Mouse (Mus musculus) limb, embryonic 14.5 days (tissue): ENCODE results near the gene Npas3. TPM values are rescaled to one million over a fixed set of nuclear protein-coding genes. Genes with fewer than 3 reads are reported as not detected.
A peak's percentile ranks its signal among the peaks of the same experiment; 100 is the strongest.
"Not testable (repeated sequence)": the region's sequence is repeated elsewhere in the genome, so short reads cannot be mapped to it uniquely, and the experiment has no call there.

ENCODE experiments used
- ATAC-seq: fragments of 200-750 bp; cut with Nextera tagmentation; 2 replicates; pipeline ENCODE4 v1.8.0; 2017; ENCODE audit warnings: low read depth, moderate number of reproducible peaks, moderate TSS enrichment; ENCODE audit not compliant: low FRiP score
- DNase-seq: peaks from one replicate; pipeline ENCODE4 v3.0.0-alpha.2; 2015; ENCODE audit warnings: low spot score
- H3K27ac ChIP-seq: fragments of 300-500 bp; sonication (generic); replicated peaks from 2 replicates; pipeline ENCODE4 v1.5.1; 2014; ENCODE audit warnings: low read depth, mild to moderate bottlenecking, low read length, moderate library complexity, mixed read lengths
- H3K27me3 ChIP-seq: fragments of 300-500 bp; sonication (generic); 2 replicates; pipeline ENCODE4 v1.6.1; 2014; ENCODE audit warnings: low read length, mixed read lengths; ENCODE audit not compliant: control insufficient read depth, insufficient read depth
- H3K36me3 ChIP-seq: fragments of 300-500 bp; sonication (generic); 2 replicates; pipeline ENCODE4 v1.6.1; 2014; ENCODE audit warnings: mild to moderate bottlenecking, low read length, moderate library complexity, mixed read lengths; ENCODE audit not compliant: control insufficient read depth, insufficient read depth
- H3K4me1 ChIP-seq: fragments of 300-500 bp; sonication (generic); 2 replicates; pipeline ENCODE4 v1.6.1; 2014; ENCODE audit warnings: antibody characterized with exemption, low read length, mixed read lengths; ENCODE audit not compliant: control insufficient read depth, insufficient read depth
- H3K4me2 ChIP-seq: fragments of 300-500 bp; sonication (generic); replicated peaks from 2 replicates; pipeline ENCODE4 v1.6.1; 2014; ENCODE audit warnings: low read depth, mild to moderate bottlenecking, low read length, moderate library complexity; ENCODE audit not compliant: severe bottlenecking
- H3K4me3 ChIP-seq: fragments of 300-500 bp; sonication (generic); replicated peaks from 2 replicates; pipeline ENCODE4 v1.5.1; 2014; ENCODE audit warnings: low read length
- H3K9ac ChIP-seq: fragments of 300-500 bp; sonication (generic); 2 replicates; pipeline ENCODE4 v1.6.1; 2014; ENCODE audit warnings: mild to moderate bottlenecking, low read depth, low read length, moderate library complexity; ENCODE audit not compliant: severe bottlenecking
- H3K9me3 ChIP-seq: fragments of 300-500 bp; sonication (generic); 2 replicates; pipeline ENCODE4 v1.6.1; 2016; ENCODE audit warnings: low read length; ENCODE audit not compliant: control insufficient read depth
- POLR2A ChIP-seq: fragments of 200-500 bp; IDR thresholded peaks from 2 replicates; pipeline ENCODE4 v1.8.0; 2012; ENCODE audit warnings: inconsistent platforms, mild to moderate bottlenecking, moderate library complexity, borderline replicate concordance; ENCODE audit not compliant: insufficient read depth, insufficient read length; ENCODE audit errors: extremely low read depth
- WGBS: fragments of 180-500 bp; shearing (Covaris S2); extraction: QIAGEN DNeasy Blood & Tissue Kit; methylation state at CpG from one replicate; pipeline ENCODE4 v1.1.7; 2014; 5-methylcytosine and 5-hydroxymethylcytosine counted together
- polyA plus RNA-seq, 2 experiments: library from polyadenylated mRNA; depleted of rRNA in 1 of 2; stranded (reverse) in 1 of 2; unstranded in 1 of 2; fragments of >200 nt; fragmentation: Nextera tagmentation in 1 of 2; extraction: Ambion mirVana in 1 of 2; gene quantifications; 2 replicates each; pipeline versions ENCODE4 v1.2.1 to v1.2.3; 2012 to 2014

Npas3 gene
- polyA plus RNA-seq, 2 experiments, result 5.3 to 5.9 TPM

DNA sequence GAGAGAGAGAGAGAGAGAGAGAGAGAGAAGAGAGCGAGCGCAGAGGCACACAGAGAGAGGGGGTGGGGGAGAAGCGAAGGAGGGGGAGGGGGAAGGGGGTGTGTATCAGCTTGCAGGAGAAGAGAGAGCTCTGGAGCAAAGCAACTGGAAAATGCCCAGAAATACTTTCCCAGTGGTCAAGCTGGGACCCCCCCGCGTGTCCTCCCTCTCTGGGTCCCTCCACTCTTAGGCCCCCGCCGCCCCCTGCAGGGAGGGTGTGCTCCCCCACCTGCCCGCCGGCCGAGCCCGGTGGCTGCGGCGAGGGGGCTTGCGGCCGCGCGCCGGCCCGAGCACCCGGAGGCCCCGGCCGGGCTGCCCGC, 3.7 kb downstream of the Npas3 start:
- H3K9me3 ChIP-seq, result no peaks in the 10 kb centered on the region
- DNase-seq (peak; percentile 66), ATAC-seq (peak; percentile 46; the same call in 1 of the 2 replicates)
- peak overlapping the region; percentile 98 for H3K9ac ChIP-seq
- no peak for TF ChIP-seq POLR2A
- no peaks in the 10 kb centered on the region for H3K36me3 ChIP-seq
- peak overlapping the region; percentile 98 for H3K27ac ChIP-seq
- H3K4me3 ChIP-seq, result peak overlapping the region; percentile 72
- 0% methylated on average over 2 of the region's 23 CpGs for WGBS
- peak overlapping the region; percentile 71 for H3K4me2 ChIP-seq
- H3K27me3 ChIP-seq, result peaks cover 26% of the 10 kb centered on the region
- H3K4me1 ChIP-seq, result peaks cover 19% of the 10 kb centered on the region

DNA sequence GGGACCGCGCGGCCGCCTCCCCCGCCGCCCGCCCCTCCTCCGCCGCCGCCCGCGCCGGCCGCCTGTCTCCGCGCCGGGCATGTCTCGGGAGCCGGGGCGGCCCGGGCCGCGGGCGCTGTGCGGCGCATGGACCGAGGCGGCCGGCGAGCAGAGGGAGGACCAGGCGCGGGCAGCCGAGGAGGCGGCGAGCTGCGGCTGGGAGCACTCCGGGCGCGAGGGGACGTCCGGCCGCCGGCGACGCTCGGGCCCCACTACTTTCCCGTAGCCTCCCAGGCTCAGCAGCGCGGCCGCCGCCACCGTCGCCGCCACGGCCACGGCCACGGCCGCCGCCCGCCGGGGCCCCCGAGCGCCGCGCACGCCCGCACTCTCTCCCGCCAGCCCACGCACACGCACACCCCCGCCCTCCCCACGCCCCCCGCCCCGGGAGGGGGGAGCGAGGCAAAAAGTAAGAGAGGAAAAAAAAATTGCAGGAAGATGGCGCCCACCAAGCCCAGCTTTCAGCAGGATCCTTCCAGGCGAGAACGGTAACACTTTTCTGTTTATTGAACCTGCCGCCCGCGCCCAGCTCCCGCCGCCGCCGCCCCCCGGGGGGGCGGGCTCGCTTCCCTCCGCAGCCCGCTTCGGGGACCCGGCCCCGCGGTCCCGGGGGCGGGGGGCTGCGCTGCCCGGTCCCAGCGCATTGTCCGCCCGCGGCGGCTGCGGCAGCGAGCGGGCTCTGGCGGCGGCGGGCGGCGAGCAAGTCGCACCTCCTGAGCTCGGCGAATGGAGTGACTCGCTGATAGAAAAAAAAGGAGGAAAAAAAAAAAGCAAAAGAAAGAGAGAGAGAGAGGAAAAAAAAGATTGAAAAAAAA, 4.3 kb downstream of the Npas3 start:
- TF ChIP-seq POLR2A, result 0 out of 2 replicates have a peak, but pooled peaks have one; percentile 31
- peak; percentile 58 for ATAC-seq
- H3K36me3 ChIP-seq, result no peaks in the 10 kb centered on the region
- H3K9me3 ChIP-seq, result no peaks in the 10 kb centered on the region
- peak overlapping the region; percentile 98 for H3K9ac ChIP-seq
- peak overlapping the region; percentile 98 for H3K27ac ChIP-seq
- peak; percentile 61 for DNase-seq
- peaks cover 21% of the 10 kb centered on the region for H3K27me3 ChIP-seq
- H3K4me1 ChIP-seq, result peaks cover 18% of the 10 kb centered on the region; the same call in 1 of the 2 replicates
- peak overlapping the region; percentile 71 for H3K4me2 ChIP-seq
- H3K4me3 ChIP-seq, result peak overlapping the region; percentile 72
- WGBS, result 1% methylated on average over 69 of the region's 115 CpGs

DNA sequence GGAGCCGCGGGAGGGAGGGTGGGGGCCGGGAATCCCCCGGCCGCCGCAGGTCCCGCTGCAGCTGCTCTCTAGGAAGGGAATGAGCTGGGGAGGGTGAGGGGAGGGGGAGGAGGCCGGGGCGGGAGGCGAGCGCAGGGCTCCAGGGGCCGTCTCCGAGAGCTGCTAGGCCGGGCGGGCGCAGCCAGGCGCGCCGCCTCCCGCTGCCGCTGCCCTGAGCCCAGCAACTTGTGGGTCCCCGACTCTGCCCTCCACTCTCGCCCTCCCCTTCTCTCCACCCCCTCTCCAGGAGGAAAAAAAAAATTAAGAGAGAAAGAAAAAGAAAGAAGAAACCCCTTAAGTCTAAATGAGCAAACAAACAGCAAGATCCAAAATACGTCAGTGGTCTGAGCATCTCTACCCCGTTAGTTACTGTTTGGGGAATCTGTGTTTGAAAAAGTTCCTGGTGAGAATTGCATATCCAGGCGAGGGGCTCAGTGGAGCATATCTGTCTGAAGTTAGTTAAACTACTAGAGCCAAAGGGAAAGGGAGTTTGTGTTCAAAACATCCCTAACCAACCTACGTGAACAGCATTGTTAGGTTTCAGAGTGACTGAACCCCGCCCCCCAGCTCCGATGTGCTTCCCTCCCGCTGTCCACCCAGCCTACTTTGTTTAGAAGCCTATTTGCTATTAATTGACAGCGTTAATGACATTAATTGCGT, 5.1 kb downstream of the Npas3 start:
- peaks cover 18% of the 10 kb centered on the region; the same call in 1 of the 2 replicates for H3K4me1 ChIP-seq
- H3K9me3 ChIP-seq, result no peaks in the 10 kb centered on the region
- TF ChIP-seq POLR2A, result no peak
- WGBS, result 1% methylated on average over 29 of the region's 32 CpGs
- ATAC-seq, result peak; percentile 58
- peak overlapping the region; percentile 98 for H3K27ac ChIP-seq
- H3K36me3 ChIP-seq, result no peaks in the 10 kb centered on the region
- peak overlapping the region; percentile 72 for H3K4me3 ChIP-seq
- peak; percentile 69 for DNase-seq
- peaks cover 16% of the 10 kb centered on the region for H3K27me3 ChIP-seq
- H3K4me2 ChIP-seq, result peak overlapping the region; percentile 71
- H3K9ac ChIP-seq, result peak overlapping the region; percentile 98

DNA sequence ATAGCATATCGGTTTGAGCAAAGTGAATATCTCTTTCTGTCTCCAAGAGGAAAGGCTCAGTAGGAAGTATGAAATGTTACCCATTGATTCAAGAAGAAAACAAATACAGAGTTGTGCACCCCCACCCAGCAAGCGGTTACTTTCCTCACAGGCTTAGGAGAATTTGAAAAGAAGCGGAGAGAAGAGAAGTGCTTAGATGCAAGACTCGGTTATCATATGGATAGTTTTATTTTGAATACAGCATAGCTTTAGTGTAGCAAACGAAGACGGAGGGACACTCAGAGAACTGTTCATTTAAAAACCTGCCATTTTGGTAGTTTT, 5.6 kb downstream of the Npas3 start:
- Histone ChIP-seq H3K4me3 (peak overlapping the region; percentile 72), H3K9me3 (no peaks in the 10 kb centered on the region), H3K9ac (peak overlapping the region; percentile 98; the same call in 1 of the 2 replicates), H3K4me2 (peak overlapping the region; percentile 71), H3K4me1 (peaks cover 15% of the 10 kb centered on the region; the same call in 1 of the 2 replicates), H3K36me3 (no peaks in the 10 kb centered on the region), H3K27ac (no peak overlapping the region), H3K27me3 (peaks cover 16% of the 10 kb centered on the region)
- ATAC-seq, result no peak
- DNase-seq, result no peak
- no peak for TF ChIP-seq POLR2A
- 7% methylated on average over 6 of the region's 6 CpGs for WGBS

DNA sequence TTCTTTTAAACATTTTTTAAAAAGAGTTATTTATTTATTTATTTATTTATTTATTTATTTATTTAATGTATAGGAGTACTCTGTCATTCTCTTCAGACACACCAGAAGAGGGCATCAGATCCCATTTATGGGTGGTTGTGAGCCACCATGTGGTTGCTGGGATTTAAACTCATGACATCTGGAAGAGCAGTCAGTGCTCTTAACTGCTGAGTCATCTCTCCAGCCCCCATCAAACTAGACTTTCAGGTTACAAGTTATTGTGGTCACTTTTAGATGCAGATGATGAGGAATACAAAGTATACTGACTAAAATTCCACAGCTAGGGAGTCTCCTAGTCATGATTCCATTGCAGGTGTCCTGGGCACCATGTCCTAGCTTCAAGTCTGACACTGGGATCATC, 26.0 kb downstream of the Npas3 start:
- not testable (repeated sequence) for ATAC-seq, H3K4me3 ChIP-seq, H3K36me3 ChIP-seq, DNase-seq, H3K27me3 ChIP-seq, H3K9me3 ChIP-seq, H3K9ac ChIP-seq, H3K4me1 ChIP-seq, H3K4me2 ChIP-seq, H3K27ac ChIP-seq
